Mouse (Mus musculus): ENCODE data around the gene Mrps15. TPM values are rescaled to one million over a fixed set of nuclear protein-coding genes. Genes with fewer than 3 reads are reported as not detected.
"Not testable (repeated sequence)": the region's sequence is repeated elsewhere in the genome, so short reads cannot be mapped to it uniquely, and the experiment has no call there.

Mrps15 gene
- polyA plus RNA-seq, 1 experiment from 2014 or later: 138 TPM

DNA sequence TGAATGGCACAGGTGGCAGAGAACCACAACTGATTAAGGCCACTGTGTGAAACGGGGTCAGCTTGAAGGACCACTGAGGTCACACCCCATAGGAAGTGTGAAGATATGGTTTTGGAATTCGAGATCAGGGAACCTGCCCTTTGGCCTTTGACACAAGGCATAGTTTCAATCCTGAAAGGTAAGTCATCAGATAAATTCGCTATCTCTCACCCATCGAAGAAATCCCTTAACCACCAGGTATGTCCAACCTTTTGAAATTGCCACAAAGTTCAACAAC, 44.1 kb downstream of the Mrps15 start:
- no peak for ATAC-seq
- Histone ChIP-seq H3K4me3 (ENCODE audit: low read length) (no peak overlapping the region), H3K9ac (ENCODE audit: low read depth, low read length) (no peak overlapping the region), H3K4me2 (ENCODE audit: low read length) (no peak overlapping the region), H3K36me3 (ENCODE audit: control insufficient read depth, insufficient read depth, low read length) (no peaks in the 10 kb centered on the region), H3K4me1 (ENCODE audit: control insufficient read depth, insufficient read depth, low read depth, low read length) (no peaks in the 10 kb centered on the region), H3K27ac (ENCODE audit: low read depth, low read length) (no peak overlapping the region), H3K9me3 (ENCODE audit: control insufficient read depth, low read length) (no peaks in the 10 kb centered on the region), H3K27me3 (replicated peaks; ENCODE audit: control insufficient read depth, insufficient read depth, low read length) (no peaks in the 10 kb centered on the region)
- WGBS: 81% methylated on average over 4 of the region's 4 CpGs

DNA sequence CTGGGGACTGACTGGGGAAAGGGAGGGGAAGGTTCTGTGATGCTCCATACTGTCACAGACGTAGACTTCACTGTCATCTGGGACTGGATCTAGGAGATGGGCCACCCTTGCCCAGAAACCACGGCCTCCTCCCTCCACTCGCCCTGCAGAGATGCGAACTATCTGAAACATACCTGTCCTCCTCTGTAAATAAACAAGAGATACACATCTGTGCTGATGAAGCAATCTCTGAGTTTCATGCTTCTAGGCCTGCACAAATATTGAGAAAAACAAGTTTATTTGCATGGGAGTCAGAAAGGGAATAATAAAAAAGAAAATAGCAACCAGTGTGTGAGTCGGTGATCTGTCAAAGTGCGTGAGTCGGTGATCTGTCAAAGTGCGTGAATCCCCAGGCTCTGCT, 45.1 kb downstream of the Mrps15 start:
- no peaks in the 10 kb centered on the region for H3K36me3 ChIP-seq (ENCODE audit: control insufficient read depth, insufficient read depth, low read length)
- no peak for ATAC-seq
- WGBS: 81% methylated on average over 8 of the region's 8 CpGs

DNA sequence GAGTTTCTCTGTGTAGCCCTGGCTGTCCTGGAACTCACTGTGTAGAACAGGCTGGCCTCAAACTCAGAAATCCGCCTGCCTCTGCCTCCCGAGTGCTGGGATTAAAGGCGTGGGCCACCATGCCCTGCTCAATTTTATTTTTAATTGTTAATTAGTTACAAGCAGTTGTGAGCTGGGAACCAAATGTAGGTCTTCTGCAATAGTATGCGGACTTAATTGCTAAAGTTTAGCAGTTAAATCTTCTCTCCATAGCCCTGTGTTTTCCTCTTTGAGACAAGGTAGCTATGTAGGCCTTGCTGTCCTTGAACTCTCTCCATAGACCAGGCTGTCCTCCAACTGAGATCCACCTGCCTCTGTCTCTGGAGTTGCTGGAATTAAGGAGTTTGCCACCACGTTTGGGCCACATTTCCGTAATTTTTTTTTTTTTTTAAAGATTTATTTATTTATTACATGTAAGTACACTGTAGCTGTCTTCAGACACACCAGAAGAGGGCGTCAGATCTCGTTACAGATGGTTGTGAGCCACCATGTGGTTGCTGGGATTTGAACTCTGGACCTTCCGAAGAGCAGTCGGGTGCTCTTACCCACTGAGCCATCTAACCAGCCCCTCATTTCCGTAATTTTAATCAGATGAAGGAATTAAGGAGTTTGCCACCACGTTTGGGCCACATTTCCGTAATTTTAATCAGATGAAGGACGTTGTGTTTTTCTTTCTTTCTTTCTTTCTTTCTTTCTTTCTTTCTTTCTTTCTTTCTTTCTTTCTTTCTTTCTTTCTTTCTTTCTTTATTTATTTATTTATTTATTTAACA, 49.1 kb downstream of the Mrps15 start:
- H3K27ac ChIP-seq (ENCODE audit: low read depth, low read length); H3K9ac ChIP-seq (ENCODE audit: low read depth, low read length); H3K36me3 ChIP-seq (ENCODE audit: control insufficient read depth, insufficient read depth, low read length); H3K9me3 ChIP-seq (ENCODE audit: control insufficient read depth, low read length); H3K27me3 ChIP-seq (replicated peaks; ENCODE audit: control insufficient read depth, insufficient read depth, low read length); H3K4me1 ChIP-seq (ENCODE audit: control insufficient read depth, insufficient read depth, low read depth, low read length); ATAC-seq: not testable (repeated sequence)
- H3K4me2 ChIP-seq (ENCODE audit: low read length): peak overlapping the region; percentile 74
- H3K4me3 ChIP-seq (ENCODE audit: low read length): peak overlapping the region; percentile 72; the same call in 1 of the 2 replicates
- 58% methylated on average over 14 of the region's 14 CpGs for WGBS

More for the DNA sequence above, 45.1 kb downstream of the Mrps15 start:
- no peak overlapping the region for H3K9ac ChIP-seq (ENCODE audit: low read depth, low read length)
- H3K27me3 ChIP-seq (replicated peaks; ENCODE audit: control insufficient read depth, insufficient read depth, low read length): no peaks in the 10 kb centered on the region
- H3K4me2 ChIP-seq (ENCODE audit: low read length): no peak overlapping the region
- no peak overlapping the region for H3K4me3 ChIP-seq (ENCODE audit: low read length)
- H3K27ac ChIP-seq (ENCODE audit: low read depth, low read length): no peak overlapping the region
- H3K4me1 ChIP-seq (ENCODE audit: control insufficient read depth, insufficient read depth, low read depth, low read length): no peaks in the 10 kb centered on the region; the same call in 1 of the 2 replicates
- no peaks in the 10 kb centered on the region for H3K9me3 ChIP-seq (ENCODE audit: control insufficient read depth, low read length)

DNA sequence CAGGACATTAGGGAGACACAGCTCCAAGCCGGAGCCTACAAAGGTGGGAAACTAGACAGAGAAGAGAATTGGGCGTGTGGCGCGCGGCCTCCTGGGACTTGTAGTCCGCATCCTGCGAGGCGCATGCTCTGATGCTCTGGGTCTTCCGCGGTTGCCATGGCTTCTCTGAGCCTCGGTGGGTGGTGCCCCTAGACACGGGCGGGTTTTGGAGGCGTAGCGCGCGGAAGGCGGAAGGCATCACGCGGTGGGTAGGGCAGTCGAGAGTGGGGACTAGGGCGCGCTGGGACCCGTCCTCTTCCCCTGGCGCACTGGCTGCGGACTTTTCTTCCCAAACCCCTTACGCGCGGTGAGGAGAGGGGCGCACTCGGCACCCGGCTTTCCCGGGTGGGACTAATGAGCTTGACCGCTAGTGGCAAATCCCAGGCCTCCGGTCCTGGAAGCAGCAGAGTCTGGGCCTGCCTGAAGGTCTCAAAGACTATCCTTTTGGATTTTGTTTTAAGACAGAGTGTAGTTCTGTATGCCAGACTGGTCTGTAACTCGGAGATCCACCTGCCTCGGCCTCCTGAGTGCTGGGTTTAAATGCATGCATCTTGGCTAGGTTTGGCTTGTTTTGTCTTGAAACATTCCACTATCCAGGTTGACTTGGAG, 49.9 kb downstream of the Mrps15 start, which contains the start of gene Lsm10:
Gene Lsm10, plus strand, starts transcription at position 160 of the 648 bp plus-strand sequence.
- Histone ChIP-seq H3K4me2 (ENCODE audit: low read length) (peak within 1 kb of the TSS; percentile 74), H3K4me1 (ENCODE audit: control insufficient read depth, insufficient read depth, low read depth, low read length) (peaks cover 3% of the 10 kb centered on the region), H3K27ac (ENCODE audit: low read depth, low read length) (peak within 1 kb of the TSS; percentile 88), H3K9me3 (ENCODE audit: control insufficient read depth, low read length) (no peaks in the 10 kb centered on the region), H3K9ac (ENCODE audit: low read depth, low read length) (peak within 1 kb of the TSS; percentile 80), H3K4me3 (ENCODE audit: low read length) (peak within 1 kb of the TSS; percentile 72), H3K36me3 (ENCODE audit: control insufficient read depth, insufficient read depth, low read length) (no peaks in the 10 kb centered on the region), H3K27me3 (replicated peaks; ENCODE audit: control insufficient read depth, insufficient read depth, low read length) (no peaks in the 10 kb centered on the region)
- 3% methylated on average over 35 of the region's 37 CpGs for WGBS
- peak; percentile 97 for ATAC-seq

DNA sequence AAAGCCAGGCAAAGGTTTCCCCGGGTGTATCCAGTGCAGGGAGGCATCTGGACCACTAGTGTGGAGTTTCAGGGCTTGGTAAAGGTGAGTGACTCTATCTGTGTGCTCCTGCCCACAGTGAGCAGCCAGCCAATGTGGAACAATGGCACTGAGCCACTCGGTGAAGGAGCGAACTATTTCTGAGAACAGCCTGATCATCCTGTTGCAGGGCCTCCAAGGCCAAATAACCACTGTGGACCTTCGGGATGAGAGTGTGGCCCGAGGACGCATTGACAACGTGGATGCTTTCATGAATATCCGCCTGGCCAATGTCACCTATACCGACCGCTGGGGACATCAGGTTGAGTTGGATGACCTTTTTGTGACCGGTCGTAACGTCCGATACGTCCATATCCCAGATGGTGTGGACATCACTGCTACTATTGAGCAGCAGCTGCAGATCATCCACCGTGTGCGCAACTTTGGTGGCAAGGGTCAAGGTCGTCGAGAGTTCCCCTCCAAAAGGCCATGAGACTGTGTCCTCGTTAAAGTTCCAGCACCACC, 51.1 kb downstream of the Mrps15 start:
- Histone ChIP-seq H3K27me3 (replicated peaks; ENCODE audit: control insufficient read depth, insufficient read depth, low read length) (no peaks in the 10 kb centered on the region), H3K4me1 (ENCODE audit: control insufficient read depth, insufficient read depth, low read depth, low read length) (peaks cover 5% of the 10 kb centered on the region), H3K4me3 (ENCODE audit: low read length) (no peak overlapping the region), H3K4me2 (ENCODE audit: low read length) (no peak overlapping the region), H3K36me3 (ENCODE audit: control insufficient read depth, insufficient read depth, low read length) (no peaks in the 10 kb centered on the region), H3K27ac (ENCODE audit: low read depth, low read length) (no peak overlapping the region), H3K9me3 (ENCODE audit: control insufficient read depth, low read length) (no peaks in the 10 kb centered on the region), H3K9ac (ENCODE audit: low read depth, low read length) (no peak overlapping the region)
- whole genome bisulfite sequencing: 96% methylated on average over 20 of the region's 20 CpGs
- ATAC-seq: no peak

DNA sequence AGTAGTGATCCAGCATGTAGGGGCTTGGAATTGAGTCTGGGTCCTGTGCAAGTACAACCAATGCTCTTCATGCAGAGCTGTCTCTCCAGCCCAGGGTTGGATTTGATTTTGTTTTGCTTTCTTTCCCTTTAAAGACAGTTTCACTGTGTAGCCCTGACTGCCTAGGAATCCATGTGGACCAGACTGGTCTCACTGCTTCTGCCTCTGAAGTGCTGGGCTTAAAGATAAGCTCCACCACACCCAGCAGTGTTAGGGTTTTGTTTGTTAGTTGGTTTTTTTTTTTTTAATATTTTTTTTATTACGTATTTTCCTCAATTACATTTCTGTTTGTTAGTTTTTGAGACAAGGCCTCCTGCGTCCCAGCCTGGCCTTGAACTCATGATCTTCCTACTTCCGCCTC, 52.6 kb downstream of the Mrps15 start:
- peaks cover 10% of the 10 kb centered on the region for H3K4me1 ChIP-seq (ENCODE audit: control insufficient read depth, insufficient read depth, low read depth, low read length)
- no peak overlapping the region for H3K4me2 ChIP-seq (ENCODE audit: low read length)
- no peak overlapping the region for H3K27ac ChIP-seq (ENCODE audit: low read depth, low read length)
- H3K9me3 ChIP-seq (ENCODE audit: control insufficient read depth, low read length): no peaks in the 10 kb centered on the region
- no peak overlapping the region for H3K9ac ChIP-seq (ENCODE audit: low read depth, low read length)
- no peaks in the 10 kb centered on the region for H3K27me3 ChIP-seq (replicated peaks; ENCODE audit: control insufficient read depth, insufficient read depth, low read length)
- no peaks in the 10 kb centered on the region for H3K36me3 ChIP-seq (ENCODE audit: control insufficient read depth, insufficient read depth, low read length)
- 94% methylated on average over 3 of the region's 3 CpGs for WGBS
- H3K4me3 ChIP-seq (ENCODE audit: low read length): no peak overlapping the region
- no peak for ATAC-seq

DNA sequence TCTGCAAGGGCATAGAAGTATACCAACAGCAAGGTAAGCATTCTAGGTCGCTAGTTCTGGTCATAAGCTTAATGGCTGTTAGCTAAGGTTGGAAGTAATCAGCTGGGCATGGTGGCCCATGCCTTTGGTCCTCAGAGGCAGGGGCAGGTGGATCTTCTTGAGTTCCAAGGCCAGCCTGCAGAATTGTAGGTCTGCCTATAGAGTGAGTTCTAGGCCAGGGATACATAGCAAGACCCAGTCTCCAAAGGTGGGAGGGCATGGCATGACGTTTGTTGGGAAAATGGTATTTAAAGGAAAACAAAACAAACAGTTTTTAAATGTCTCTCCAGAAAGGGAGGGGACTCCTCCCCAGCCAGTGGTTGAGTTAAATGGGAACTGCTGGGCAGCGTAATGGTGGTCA, 54.0 kb downstream of the Mrps15 start:
- H3K4me3 ChIP-seq (ENCODE audit: low read length): no peak overlapping the region
- WGBS: 90% methylated on average over 3 of the region's 3 CpGs
- H3K4me2 ChIP-seq (ENCODE audit: low read length): no peak overlapping the region
- H3K36me3 ChIP-seq (ENCODE audit: control insufficient read depth, insufficient read depth, low read length): no peaks in the 10 kb centered on the region
- no peak overlapping the region for H3K27ac ChIP-seq (ENCODE audit: low read depth, low read length)
- no peaks in the 10 kb centered on the region for H3K27me3 ChIP-seq (replicated peaks; ENCODE audit: control insufficient read depth, insufficient read depth, low read length)
- H3K4me1 ChIP-seq (ENCODE audit: control insufficient read depth, insufficient read depth, low read depth, low read length): peaks cover 23% of the 10 kb centered on the region
- no peaks in the 10 kb centered on the region for H3K9me3 ChIP-seq (ENCODE audit: control insufficient read depth, low read length)
- no peak for ATAC-seq
- no peak overlapping the region for H3K9ac ChIP-seq (ENCODE audit: low read depth, low read length)

DNA sequence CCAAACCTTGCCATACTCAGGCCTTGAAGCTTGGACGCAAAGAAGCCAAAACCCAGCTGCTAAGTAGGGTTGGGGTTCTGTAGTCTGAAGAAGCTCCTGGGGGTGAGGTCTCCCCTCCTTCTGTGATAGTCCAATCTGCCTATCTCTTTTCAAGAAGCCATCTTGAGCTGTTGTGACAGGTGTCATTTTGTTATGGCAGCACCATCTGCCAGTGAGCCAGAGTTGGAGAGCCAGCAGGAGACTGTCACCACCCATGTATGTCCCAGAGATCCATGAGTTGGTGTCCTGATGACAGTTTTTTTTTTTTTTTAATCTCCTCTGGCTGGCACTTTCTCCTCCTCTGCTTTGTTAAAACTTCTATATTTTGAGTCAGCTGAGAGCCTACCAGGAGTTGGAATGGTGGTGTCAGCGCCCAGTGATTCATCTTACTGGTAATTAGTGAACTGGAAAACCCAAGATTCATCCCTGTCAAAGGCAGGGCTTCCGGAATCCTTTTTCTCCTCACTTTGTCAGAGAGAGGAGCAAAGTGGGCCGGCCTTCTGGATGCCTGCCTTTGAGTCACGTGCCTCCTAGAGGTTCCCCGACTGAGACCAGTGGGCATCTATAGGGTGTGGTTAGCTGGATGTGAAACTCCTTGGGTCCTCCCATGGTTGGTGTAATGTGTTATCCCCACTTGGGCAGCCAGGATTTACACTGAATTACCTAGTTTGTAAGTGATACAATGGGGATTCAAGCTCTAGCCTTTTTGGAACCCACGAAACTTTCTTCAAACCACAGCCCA, 55.5 kb downstream of the Mrps15 start:
- H3K4me2 ChIP-seq (ENCODE audit: low read length): peak overlapping the region; percentile 71
- peak overlapping the region; percentile 81 for H3K27ac ChIP-seq (ENCODE audit: low read depth, low read length)
- no peak overlapping the region for H3K9ac ChIP-seq (ENCODE audit: low read depth, low read length)
- ATAC-seq: no peak
- H3K27me3 ChIP-seq (replicated peaks; ENCODE audit: control insufficient read depth, insufficient read depth, low read length): no peaks in the 10 kb centered on the region
- 33% methylated on average over 7 of the region's 7 CpGs for WGBS
- no peaks in the 10 kb centered on the region for H3K9me3 ChIP-seq (ENCODE audit: control insufficient read depth, low read length)
- peaks cover 26% of the 10 kb centered on the region for H3K4me1 ChIP-seq (ENCODE audit: control insufficient read depth, insufficient read depth, low read depth, low read length)
- H3K4me3 ChIP-seq (ENCODE audit: low read length): no peak overlapping the region
- H3K36me3 ChIP-seq (ENCODE audit: control insufficient read depth, insufficient read depth, low read length): no peaks in the 10 kb centered on the region

Data from hindbrain, embryonic 16.5 days (tissue).